Comparison of ENCODE assay signal across 8 mouse cellular contexts in the genomic region with DNA sequence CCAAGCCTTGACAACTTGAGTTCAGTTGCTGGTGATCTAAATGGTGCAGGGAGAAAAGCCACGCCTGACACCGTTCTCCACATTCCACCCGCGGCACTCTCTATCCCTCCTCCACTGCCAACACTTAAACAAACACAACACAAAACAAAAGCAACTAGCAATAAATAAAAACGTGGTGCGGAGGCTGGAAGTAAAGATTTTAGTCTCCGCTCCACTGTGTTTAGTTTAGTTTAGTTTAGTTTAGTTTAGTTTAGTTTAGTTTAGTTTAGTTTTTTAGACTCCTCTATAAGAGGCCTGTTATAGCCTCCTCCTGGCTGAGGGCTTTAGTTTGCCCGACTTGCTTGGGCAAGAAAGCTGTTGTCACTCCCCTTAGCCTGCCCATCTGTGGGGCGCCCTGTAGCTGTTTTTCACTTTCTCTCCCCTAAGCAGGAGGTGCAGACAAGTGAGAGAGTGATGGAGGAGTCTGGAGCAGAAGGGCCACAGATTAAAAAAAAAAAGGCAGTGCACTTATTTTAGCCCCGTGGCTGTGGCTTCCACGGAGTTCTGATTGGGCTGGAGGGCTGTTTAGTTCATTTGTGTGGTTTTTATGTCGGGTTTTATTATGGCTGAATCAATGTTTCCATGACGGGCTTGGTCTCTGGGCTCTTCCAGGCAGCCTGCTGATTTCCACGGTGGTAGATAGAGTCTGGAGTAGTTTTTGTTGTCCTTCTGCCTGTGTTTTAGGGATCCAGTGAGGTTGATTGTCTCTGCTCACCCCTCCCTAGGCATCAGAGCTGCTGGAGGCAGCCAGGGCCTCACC. TPM values are rescaled to one million over a fixed set of nuclear protein-coding genes. Genes with fewer than 3 reads are reported as not detected.
DNase-seq lines count a peak whose midpoint lies in the region; ATAC-seq and TF ChIP-seq lines count a peak whose summit lies in the region.

No protein-coding gene starts in this region.

- H3K9ac ChIP-seq in MEL (ENCODE audit: control insufficient read depth, low read depth, low read length, poor library complexity, severe bottlenecking), result no peak overlapping the region
- H3K9ac ChIP-seq in heart, embryonic 12.5 days, result peak overlapping the region; percentile 52
- H3K9ac ChIP-seq in liver, embryonic 13.5 days, result no peak overlapping the region
- peak overlapping the region; percentile 70 for H3K9ac ChIP-seq in stomach, embryonic 16.5 days (ENCODE audit: low read length)

- DNase-seq in 3T3-L1 (ENCODE audit: low read depth, low spot score), result peak; percentile 82
- peak; percentile 8 for DNase-seq in MEL (ENCODE audit: low read depth, low spot score)
- DNase-seq in liver, embryonic 13.5 days, result no peak
- DNase-seq in layer of hippocampus, adult 18-20 months (ENCODE audit: low spot score in 2 of 2), result no peak
- DNase-seq in thymus, postnatal 25 days, result no peak
- DNase-seq in testis, postnatal 10 days (ENCODE audit: low spot score), result no peak

- H3K36me3 ChIP-seq in MEL (ENCODE audit: control insufficient read depth in 1 of 2, insufficient read depth in 2 of 2, low read length in 2 of 2), result peaks cover 0 to 2% of the 10 kb centered on the region in 2 experiments; a peak in 1 of 4 replicates
- H3K36me3 ChIP-seq in heart, embryonic 12.5 days, result peaks cover 5% of the 10 kb centered on the region
- H3K36me3 ChIP-seq in liver, embryonic 13.5 days, result no peaks in the 10 kb centered on the region
- H3K36me3 ChIP-seq in stomach, embryonic 16.5 days (ENCODE audit: control insufficient read depth, insufficient read depth, low read length), result no peaks in the 10 kb centered on the region

- no peak for TF ChIP-seq CTCF in MEL (IDR thresholded peaks at IDR 0.05 in 2 of 3, conservative IDR thresholded peaks at IDR 0.05 in 1 of 3; ENCODE audit: control insufficient read depth in 1 of 3, insufficient read depth in 1 of 3, low read depth in 2 of 3, low read length in 3 of 3, poor library complexity in 1 of 3, severe bottlenecking in 1 of 3)

- peak overlapping the region; percentile 90 for H3K4me2 ChIP-seq in heart, embryonic 12.5 days
- peak overlapping the region; percentile 67 for H3K4me2 ChIP-seq in liver, embryonic 13.5 days
- peak overlapping the region; percentile 87 for H3K4me2 ChIP-seq in stomach, embryonic 16.5 days (ENCODE audit: low read depth, low read length)

- H3K27ac ChIP-seq in MEL (ENCODE audit: control insufficient read depth, low read depth, low read length), result no peak overlapping the region
- peak overlapping the region; percentile 73 for H3K27ac ChIP-seq in heart, embryonic 12.5 days (ENCODE audit: poor library complexity, severe bottlenecking)
- H3K27ac ChIP-seq in liver, embryonic 13.5 days, result no peak overlapping the region
- peak overlapping the region; percentile 64 for H3K27ac ChIP-seq in stomach, embryonic 16.5 days (ENCODE audit: low read length)

- 16% methylated on average over 14 of the region's 14 CpGs for WGBS in heart, embryonic 12.5 days
- WGBS in liver, embryonic 13.5 days (ENCODE audit: insufficient replicate concordance), result 36% methylated on average over 14 of the region's 14 CpGs
- 18% methylated on average over 14 of the region's 14 CpGs for WGBS in stomach, embryonic 16.5 days

- TF ChIP-seq POLR2A in MEL (IDR thresholded peaks at IDR 0.05; ENCODE audit: control insufficient read depth in 1 of 2, insufficient read depth in 1 of 2, low read depth in 1 of 2, low read length in 2 of 2, poor library complexity in 1 of 2), result no peak

- TF ChIP-seq EP300 in MEL (IDR thresholded peaks at IDR 0.05; ENCODE audit: low read depth in 1 of 2, low read length in 2 of 2), result no peak

- no peak for ATAC-seq in heart, embryonic 12.5 days (ENCODE audit: insufficient number of reproducible peaks, low FRiP score)
- ATAC-seq in liver, embryonic 13.5 days (ENCODE audit: low read depth), result no peak
- no peak for ATAC-seq in stomach, embryonic 16.5 days (ENCODE audit: insufficient read depth, low FRiP score)

- H3K79me2 ChIP-seq in MEL (ENCODE audit: control insufficient read depth, insufficient read depth, low read length, poor library complexity), result no peaks in the 10 kb centered on the region

- TF ChIP-seq RAD21 in MEL (IDR thresholded peaks at IDR 0.05; ENCODE audit: low read depth, low read length), result no peak

- H3K27me3 ChIP-seq in MEL (ENCODE audit: control insufficient read depth in 1 of 2, insufficient read depth in 2 of 2, low read length in 2 of 2), result no peaks in the 10 kb centered on the region
- no peaks in the 10 kb centered on the region for H3K27me3 ChIP-seq in heart, embryonic 12.5 days (replicated peaks)
- H3K27me3 ChIP-seq in liver, embryonic 13.5 days, result no peaks in the 10 kb centered on the region
- no peaks in the 10 kb centered on the region for H3K27me3 ChIP-seq in stomach, embryonic 16.5 days (ENCODE audit: control insufficient read depth, insufficient read depth, low read length)

- H3K4me3 ChIP-seq in MEL (ENCODE audit: control insufficient read depth in 1 of 2, insufficient read depth in 1 of 2, low read depth in 2 of 2, low read length in 2 of 2), result no peak overlapping the region
- peak overlapping the region; percentile 78 for H3K4me3 ChIP-seq in heart, embryonic 12.5 days
- H3K4me3 ChIP-seq in liver, embryonic 13.5 days (replicated peaks), result 0 out of 2 replicates have a peak overlapping the region, but pooled peaks have one; percentile 56
- peak overlapping the region; percentile 66 for H3K4me3 ChIP-seq in stomach, embryonic 16.5 days (replicated peaks; ENCODE audit: low read length)

- H3K9me3 ChIP-seq in MEL (replicated peaks; ENCODE audit: insufficient read depth, low read length), result no peaks in the 10 kb centered on the region
- H3K9me3 ChIP-seq in heart, embryonic 12.5 days (replicated peaks), result no peaks in the 10 kb centered on the region
- H3K9me3 ChIP-seq in liver, embryonic 13.5 days (replicated peaks), result no peaks in the 10 kb centered on the region
- H3K9me3 ChIP-seq in stomach, embryonic 16.5 days (replicated peaks; ENCODE audit: control insufficient read depth, low read length), result no peaks in the 10 kb centered on the region

- peaks cover 0 to 7% of the 10 kb centered on the region in 2 experiments; a peak in 2 of 4 replicates for H3K4me1 ChIP-seq in MEL (ENCODE audit: control insufficient read depth in 1 of 2, insufficient read depth in 2 of 2, low read length in 2 of 2)
- H3K4me1 ChIP-seq in heart, embryonic 12.5 days (replicated peaks), result peaks cover 29% of the 10 kb centered on the region
- peaks cover 18% of the 10 kb centered on the region; the same call in 1 of the 2 replicates for H3K4me1 ChIP-seq in liver, embryonic 13.5 days (replicated peaks)
- H3K4me1 ChIP-seq in stomach, embryonic 16.5 days (ENCODE audit: control insufficient read depth, insufficient read depth, low read length), result peaks cover 27% of the 10 kb centered on the region

TF ChIP-seq in MEL, 35 proteins besides CTCF, POLR2A, EP300 and RAD21:
- TF ChIP-seq MXI1 (IDR thresholded peaks at IDR 0.05; ENCODE audit: low read depth, low read length) (no peak), TCF12 (IDR thresholded peaks at IDR 0.05; ENCODE audit: low read depth, low read length) (no peak), CHD1 (IDR thresholded peaks at IDR 0.05; ENCODE audit: low read depth, low read length) (no peak), POLR2AphosphoS2 (IDR thresholded peaks at IDR 0.05; ENCODE audit: low read length) (no peak), E2F4 (IDR thresholded peaks at IDR 0.05; ENCODE audit: borderline replicate concordance, low read depth, low read length) (no peak)

RNA-seq across cellular contexts. Expression of a gene that starts 1.3 kb away (rescaled TPM):
- total RNA-seq in MEL (2012; rRNA removed), result 0.39 and 1.0 TPM in 2 replicates
- 1 to 10 TPM in 1 of 2 experiments, not detected in 1; 4.9 TPM for polyA plus RNA-seq in MEL (2012; ENCODE audit: insufficient read depth in 1 of 2, insufficient read length in 2 of 2, low read depth in 1 of 2, low replicate concordance in 2 of 2, missing spikeins in 1 of 2)
- polyA plus RNA-seq in heart, embryonic 12.5 days (2016; fragmentation: Nextera tagmentation; extraction: Ambion mirVana), result 5.4 and 8.4 TPM in 2 replicates
- polyA plus RNA-seq in liver, embryonic 13.5 days (2015; fragmentation: Nextera tagmentation; extraction: Ambion mirVana), result 0.98 and 1.0 TPM in 2 replicates
- 2.5 and 5.3 TPM in 2 replicates for polyA plus RNA-seq in stomach, embryonic 16.5 days (2015; fragmentation: Nextera tagmentation; extraction: Ambion mirVana)
- 1 to 10 TPM; 9.5 to 9.8 TPM for total RNA-seq in layer of hippocampus, adult 18-20 months (2021)

Comparison
In these comparisons a context has a peak if more than half of its experiments do, and no peak if none do; other contexts are left out.
1. DNase-seq: peak in 3T3-L1 (single experiment) and MEL (single experiment); none in liver, embryonic 13.5 days (single experiment), layer of hippocampus, adult 18-20 months (0 of 2), thymus, postnatal 25 days (single experiment) and testis, postnatal 10 days (single experiment).
2. H3K27ac ChIP-seq: peak in heart, embryonic 12.5 days (single experiment) and stomach, embryonic 16.5 days (single experiment); none in MEL (single experiment) and liver, embryonic 13.5 days (single experiment).
3. H3K4me3 ChIP-seq: peak in heart, embryonic 12.5 days (single experiment), liver, embryonic 13.5 days (single experiment) and stomach, embryonic 16.5 days (single experiment); none in MEL (0 of 2).
4. H3K9ac ChIP-seq: peak in heart, embryonic 12.5 days (single experiment) and stomach, embryonic 16.5 days (single experiment); none in MEL (single experiment) and liver, embryonic 13.5 days (single experiment).
5. Peak in every context shown above with its lines, with median percentiles within 50 percentile points of each other: H3K4me2 ChIP-seq.